Mouse (Mus musculus): Measurements from ENCODE around the gene Map3k11. TPM values are rescaled to one million over a fixed set of nuclear protein-coding genes. Genes with fewer than 3 reads are reported as not detected.
A peak's percentile ranks its signal among the peaks of the same experiment; 100 is the strongest.

The Map3k11 gene
- polyA plus RNA-seq, 1 experiment: 72.2 TPM

GRCm38 (mm10) chr19:5692913-5693396 lies 4.4 kb downstream of the Map3k11 start:
- H3K4me1 ChIP-seq (ENCODE audit: control insufficient read depth, insufficient read depth, low read length): peaks cover 14% of the 10 kb centered on the region
- H3K27ac ChIP-seq (ENCODE audit: insufficient read depth, low read depth, low read length): peak overlapping the region; percentile 81
- H3K36me3 ChIP-seq (ENCODE audit: control insufficient read depth, insufficient read depth, low read length): peaks cover 6% of the 10 kb centered on the region; the same call in 1 of the 2 replicates

DNA sequence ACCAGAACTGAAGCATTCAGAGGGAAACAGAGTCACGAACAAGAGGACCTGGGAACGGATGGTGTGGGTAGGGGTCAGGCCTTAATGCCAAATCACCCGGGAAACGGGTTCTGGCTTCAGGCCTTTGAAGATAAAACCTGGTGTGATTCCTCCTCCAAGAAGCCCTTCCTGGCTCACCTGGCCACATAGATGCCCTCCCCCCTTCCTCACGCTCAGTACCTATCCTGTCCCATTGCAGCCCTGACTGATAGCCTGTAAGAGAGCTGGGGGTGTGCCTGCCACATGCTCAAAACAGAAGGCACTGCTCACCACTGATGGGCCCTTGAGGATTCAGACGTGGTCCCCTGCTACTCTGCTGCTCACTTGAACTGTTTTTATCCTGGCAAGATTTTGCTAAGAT lies 5.3 kb downstream of the Map3k11 start:
- no peak for DNase-seq
- H3K4me3 ChIP-seq (ENCODE audit: insufficient read depth, low read depth, low read length): no peak overlapping the region
- peaks cover 14% of the 10 kb centered on the region for H3K4me1 ChIP-seq (ENCODE audit: control insufficient read depth, insufficient read depth, low read length)
- peaks cover 6% of the 10 kb centered on the region; the same call in 1 of the 2 replicates for H3K36me3 ChIP-seq (ENCODE audit: control insufficient read depth, insufficient read depth, low read length)
- H3K27me3 ChIP-seq (replicated peaks; ENCODE audit: control insufficient read depth, insufficient read depth, low read length): no peaks in the 10 kb centered on the region
- H3K27ac ChIP-seq (ENCODE audit: insufficient read depth, low read depth, low read length): no peak overlapping the region
- 71% methylated on average over 6 of the region's 6 CpGs for WGBS
- TF ChIP-seq CTCF (conservative IDR thresholded peaks at IDR 0.05; ENCODE audit: insufficient read depth, insufficient read length, low read depth, low read length) (no peak), POLR2A (IDR thresholded peaks at IDR 0.05; ENCODE audit: low read depth, low read length) (no peak)

More at GRCm38 (mm10) chr19:5692913-5693396, 4.4 kb downstream of the Map3k11 start:
- 31% methylated on average over 10 of the region's 10 CpGs for WGBS
- Histone ChIP-seq H3K27me3 (replicated peaks; ENCODE audit: control insufficient read depth, insufficient read depth, low read length) (no peaks in the 10 kb centered on the region), H3K4me3 (ENCODE audit: insufficient read depth, low read depth, low read length) (peak overlapping the region; percentile 88)
- TF ChIP-seq POLR2A (IDR thresholded peaks at IDR 0.05; ENCODE audit: low read depth, low read length) (no peak), CTCF (conservative IDR thresholded peaks at IDR 0.05; ENCODE audit: insufficient read depth, insufficient read length, low read depth, low read length) (no peak)
- peak; percentile 48 for DNase-seq

- Histone ChIP-seq H3K4me1 (ENCODE audit: control insufficient read depth, insufficient read depth, low read length) (peaks cover 8% of the 10 kb centered on the region; the same call in 1 of the 2 replicates), H3K27ac (ENCODE audit: insufficient read depth, low read depth, low read length) (no peak overlapping the region), H3K4me3 (ENCODE audit: insufficient read depth, low read depth, low read length) (no peak overlapping the region), H3K27me3 (replicated peaks; ENCODE audit: control insufficient read depth, insufficient read depth, low read length) (no peaks in the 10 kb centered on the region), H3K36me3 (ENCODE audit: control insufficient read depth, insufficient read depth, low read length) (peaks cover 6% of the 10 kb centered on the region; the same call in 1 of the 2 replicates)
- 66% methylated on average over 41 of the region's 41 CpGs for WGBS
- no peak for TF ChIP-seq CTCF (conservative IDR thresholded peaks at IDR 0.05; ENCODE audit: insufficient read depth, insufficient read length, low read depth, low read length)
- TF ChIP-seq POLR2A (IDR thresholded peaks at IDR 0.05; ENCODE audit: low read depth, low read length): no peak
- no peak for DNase-seq
These were observed 7.4 kb downstream of the Map3k11 start for GRCm38 (mm10) chr19:5695849-5696462.

DNA sequence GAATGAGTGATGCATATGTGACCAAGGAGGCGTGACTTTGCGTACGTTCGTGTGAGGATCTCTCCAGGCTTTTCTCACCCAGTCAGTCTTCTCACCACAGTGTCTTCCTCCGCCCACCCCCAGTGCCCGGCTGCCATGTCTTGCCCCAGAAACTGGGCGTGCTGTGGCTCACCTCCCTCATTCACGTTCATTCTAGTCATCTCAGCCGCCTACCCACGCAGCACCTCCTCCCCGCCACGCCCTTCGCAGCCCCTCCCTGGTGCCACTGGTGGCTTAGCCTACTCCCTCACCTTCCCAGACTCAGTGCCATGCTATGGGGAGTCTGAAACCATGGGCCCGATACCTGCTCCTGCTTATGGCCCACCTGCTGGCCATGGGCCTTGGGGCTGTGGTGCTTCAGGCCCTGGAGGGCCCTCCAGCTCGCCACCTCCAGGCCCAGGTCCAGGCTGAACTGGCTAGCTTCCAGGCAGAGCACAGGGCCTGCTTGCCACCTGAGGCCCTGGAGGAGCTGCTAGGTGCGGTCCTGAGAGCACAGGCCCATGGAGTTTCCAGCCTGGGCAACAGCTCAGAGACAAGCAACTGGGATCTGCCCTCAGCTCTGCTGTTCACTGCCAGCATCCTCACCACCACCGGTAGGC lies 15.7 kb downstream of the Map3k11 start, which contains the start of gene Kcnk7:
Gene Kcnk7 (plus strand): TSS at position 205 of the 638 bp plus-strand sequence.
- 71% methylated on average over 17 of the region's 17 CpGs for WGBS
- H3K4me3 ChIP-seq (ENCODE audit: insufficient read depth, low read depth, low read length): no peak within 1 kb of the TSS
- TF ChIP-seq POLR2A (IDR thresholded peaks at IDR 0.05; ENCODE audit: low read depth, low read length) (no peak), CTCF (conservative IDR thresholded peaks at IDR 0.05; ENCODE audit: insufficient read depth, insufficient read length, low read depth, low read length) (no peak)
- no peak within 1 kb of the TSS for H3K27ac ChIP-seq (ENCODE audit: insufficient read depth, low read depth, low read length)
- H3K27me3 ChIP-seq (replicated peaks; ENCODE audit: control insufficient read depth, insufficient read depth, low read length): no peaks in the 10 kb centered on the region
- no peak for DNase-seq
- H3K36me3 ChIP-seq (ENCODE audit: control insufficient read depth, insufficient read depth, low read length): peaks cover 1% of the 10 kb centered on the region; the same call in 1 of the 2 replicates
- H3K4me1 ChIP-seq (ENCODE audit: control insufficient read depth, insufficient read depth, low read length): no peaks in the 10 kb centered on the region

- no peak for TF ChIP-seq POLR2A (IDR thresholded peaks at IDR 0.05; ENCODE audit: low read depth, low read length)
- no peak for TF ChIP-seq CTCF (conservative IDR thresholded peaks at IDR 0.05; ENCODE audit: insufficient read depth, insufficient read length, low read depth, low read length)
- Histone ChIP-seq H3K4me3 (ENCODE audit: insufficient read depth, low read depth, low read length) (no peak overlapping the region), H3K4me1 (ENCODE audit: control insufficient read depth, insufficient read depth, low read length) (no peaks in the 10 kb centered on the region), H3K27ac (ENCODE audit: insufficient read depth, low read depth, low read length) (no peak overlapping the region), H3K36me3 (ENCODE audit: control insufficient read depth, insufficient read depth, low read length) (peaks cover 1% of the 10 kb centered on the region; the same call in 1 of the 2 replicates), H3K27me3 (replicated peaks; ENCODE audit: control insufficient read depth, insufficient read depth, low read length) (no peaks in the 10 kb centered on the region)
- 45% methylated on average over 10 of the region's 10 CpGs for WGBS
- DNase-seq: no peak
These were observed 16.4 kb downstream of the Map3k11 start for GRCm38 (mm10) chr19:5704801-5705571.

- Histone ChIP-seq H3K36me3 (ENCODE audit: control insufficient read depth, insufficient read depth, low read length) (no peaks in the 10 kb centered on the region), H3K27me3 (replicated peaks; ENCODE audit: control insufficient read depth, insufficient read depth, low read length) (no peaks in the 10 kb centered on the region), H3K27ac (ENCODE audit: insufficient read depth, low read depth, low read length) (no peak overlapping the region), H3K4me3 (ENCODE audit: insufficient read depth, low read depth, low read length) (no peak overlapping the region), H3K4me1 (ENCODE audit: control insufficient read depth, insufficient read depth, low read length) (peaks cover 3% of the 10 kb centered on the region; the same call in 1 of the 2 replicates)
- whole genome bisulfite sequencing: 91% methylated on average over 6 of the region's 6 CpGs
- no peak for TF ChIP-seq POLR2A (IDR thresholded peaks at IDR 0.05; ENCODE audit: low read depth, low read length)
- TF ChIP-seq CTCF (conservative IDR thresholded peaks at IDR 0.05; ENCODE audit: insufficient read depth, insufficient read length, low read depth, low read length): no peak
- no peak for DNase-seq
These were observed 21.5 kb downstream of the Map3k11 start for GRCm38 (mm10) chr19:5710068-5710467.
